Mouse (Mus musculus) C2C12 (cell line): Measurements from ENCODE around the gene Rnps1.

Experiments used
- CEBPB ChIP-seq: IDR thresholded peaks from one replicate; pipeline ENCODE4 v1.6.1; 2011; ENCODE audit warnings: low read depth, mild to moderate bottlenecking, control low read depth, moderate library complexity
- CTCF ChIP-seq: IDR thresholded peaks from one replicate; pipeline ENCODE4 v1.5.1; 2011; ENCODE audit not compliant: control insufficient read depth, insufficient read depth, insufficient read length
- MAX ChIP-seq: IDR thresholded peaks from one replicate; pipeline ENCODE4 v1.6.1; 2011; ENCODE audit warnings: mild to moderate bottlenecking, control low read depth

- TF ChIP-seq CTCF (no peak), CEBPB (no peak), MAX (no peak)
These were observed 35.9 kb upstream of the Rnps1 start for GRCm38 (mm10) chr17:24378496-24378895.
